Mouse (Mus musculus): ENCODE data around the gene Atp6v1fnb. TPM values are rescaled to one million over a fixed set of nuclear protein-coding genes. Genes with fewer than 3 reads are reported as not detected.

Gene Atp6v1fnb
- not detected in 2 replicates for polyA plus RNA-seq (2012; rRNA removed)

- DNase-seq (ENCODE audit: low read depth, low spot score), result no peak
- 68% methylated on average over 4 of the region's 4 CpGs for WGBS
Observed at GRCm38 (mm10) chr6:29471137-29471536, at the start of gene Atp6v1fnb. Atp6v1fnb (plus strand) TSS chr6:29471437.

DNA sequence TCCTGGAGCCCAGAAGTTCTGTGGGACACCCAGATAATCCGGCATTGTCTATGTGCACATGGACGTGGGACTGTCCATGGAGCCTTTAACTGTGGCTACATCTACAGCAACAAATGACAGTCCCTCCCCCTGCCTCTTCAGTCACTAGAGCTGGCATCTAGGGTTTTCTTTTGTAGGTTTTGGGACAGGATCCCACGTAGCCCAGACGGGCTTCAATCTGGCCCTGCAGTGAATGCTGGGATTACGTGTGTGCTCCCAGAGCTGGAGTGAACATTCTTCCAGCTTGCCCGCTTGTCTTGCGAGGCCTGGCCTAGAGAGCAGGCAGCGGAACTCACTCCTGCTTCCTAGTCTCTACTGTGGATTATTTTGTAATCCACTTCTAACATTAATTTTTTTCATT lies 46.1 kb upstream of the Atp6v1fnb start:
- DNase-seq (ENCODE audit: low read depth, low spot score), result no peak

GRCm38 (mm10) chr6:29426331-29426730 lies 44.9 kb upstream of the Atp6v1fnb start:
- WGBS, result 55% methylated on average over 6 of the region's 6 CpGs
- DNase-seq (ENCODE audit: low read depth, low spot score), result no peak

More for the DNA sequence above, 46.1 kb upstream of the Atp6v1fnb start:
- WGBS, result 89% methylated on average over 8 of the region's 8 CpGs

- DNase-seq (ENCODE audit: low read depth, low spot score), result no peak
- 61% methylated on average over 4 of the region's 4 CpGs for WGBS
Observed at GRCm38 (mm10) chr6:29428171-29428570, 43.1 kb upstream of the Atp6v1fnb start.

GRCm38 (mm10) chr6:29430681-29431420 lies 40.4 kb upstream of the Atp6v1fnb start:
- no peak for DNase-seq (ENCODE audit: low read depth, low spot score)
- 54% methylated on average over 15 of the region's 15 CpGs for WGBS

- DNase-seq (ENCODE audit: low read depth, low spot score), result no peak
- 63% methylated on average over 5 of the region's 5 CpGs for WGBS
Observed at GRCm38 (mm10) chr6:29431473-29431872, 39.8 kb upstream of the Atp6v1fnb start.

GRCm38 (mm10) chr6:29432156-29432555 lies 39.1 kb upstream of the Atp6v1fnb start:
- no peak for DNase-seq (ENCODE audit: low read depth, low spot score)

GRCm38 (mm10) chr6:29432676-29433037 lies 38.6 kb upstream of the Atp6v1fnb start:
- no peak for DNase-seq (ENCODE audit: low read depth, low spot score)

More at GRCm38 (mm10) chr6:29432156-29432555, 39.1 kb upstream of the Atp6v1fnb start:
- 56% methylated on average over 3 of the region's 3 CpGs for WGBS

GRCm38 (mm10) chr6:29433038-29433803 lies 38.0 kb upstream of the Atp6v1fnb start, which contains the start of gene Flnc:
Flnc (plus strand) TSS chr6:29433256.
- WGBS, result 2% methylated on average over 67 of the region's 77 CpGs

GRCm38 (mm10) chr6:29433804-29434795 lies 37.1 kb upstream of the Atp6v1fnb start:
- 11% methylated on average over 27 of the region's 27 CpGs for whole genome bisulfite sequencing
- no peak for DNase-seq (ENCODE audit: low read depth, low spot score)

More at GRCm38 (mm10) chr6:29433038-29433803, 38.0 kb upstream of the Atp6v1fnb start, which contains the start of gene Flnc:
- no peak for DNase-seq (ENCODE audit: low read depth, low spot score)

DNA sequence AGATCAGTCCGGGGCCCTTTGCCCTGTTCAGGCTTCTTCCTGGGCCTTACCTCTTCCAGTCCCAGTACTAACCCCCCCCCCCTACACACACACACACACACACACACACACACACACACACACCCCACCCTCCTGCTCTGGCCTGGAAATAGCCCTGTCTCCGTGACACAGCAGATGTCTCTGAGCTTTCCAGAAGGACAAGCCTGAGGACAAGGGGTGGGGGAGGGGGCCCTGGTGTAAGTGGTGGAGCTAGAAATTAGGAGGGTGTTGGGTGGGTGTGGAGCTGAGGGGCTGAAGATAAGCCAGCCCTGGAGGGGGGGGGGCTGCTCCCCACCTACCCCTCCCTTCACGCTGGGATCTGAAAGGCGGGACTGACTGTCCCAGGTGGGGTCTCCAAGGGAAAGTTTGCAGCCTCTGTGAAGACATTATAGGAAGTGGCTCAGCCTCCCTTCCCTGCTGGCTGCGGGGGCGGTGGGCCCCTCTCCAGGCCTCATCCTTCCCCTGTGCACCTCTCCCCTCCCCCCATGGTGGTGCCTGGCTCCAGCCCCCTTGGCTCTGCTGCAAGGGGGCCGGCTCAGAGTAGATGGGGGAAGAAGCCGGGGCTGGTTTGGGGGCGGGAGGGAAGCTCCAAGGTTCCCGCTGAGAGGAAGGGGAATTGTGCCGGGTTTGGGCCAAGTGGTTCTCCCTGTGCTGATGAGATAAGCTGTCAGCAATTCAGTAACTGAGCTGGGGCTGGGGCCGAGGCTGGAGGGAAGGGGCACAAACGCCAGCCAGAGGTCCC lies 36.1 kb upstream of the Atp6v1fnb start:
- no peak for DNase-seq (ENCODE audit: low read depth, low spot score)
- WGBS, result 11% methylated on average over 13 of the region's 13 CpGs

GRCm38 (mm10) chr6:29435940-29436451 lies 35.2 kb upstream of the Atp6v1fnb start:
- no peak for DNase-seq (ENCODE audit: low read depth, low spot score)
- 37% methylated on average over 6 of the region's 6 CpGs for WGBS

GRCm38 (mm10) chr6:29436461-29436934 lies 34.7 kb upstream of the Atp6v1fnb start:
- no peak for DNase-seq (ENCODE audit: low read depth, low spot score)
- 17% methylated on average over 11 of the region's 11 CpGs for WGBS

DNA sequence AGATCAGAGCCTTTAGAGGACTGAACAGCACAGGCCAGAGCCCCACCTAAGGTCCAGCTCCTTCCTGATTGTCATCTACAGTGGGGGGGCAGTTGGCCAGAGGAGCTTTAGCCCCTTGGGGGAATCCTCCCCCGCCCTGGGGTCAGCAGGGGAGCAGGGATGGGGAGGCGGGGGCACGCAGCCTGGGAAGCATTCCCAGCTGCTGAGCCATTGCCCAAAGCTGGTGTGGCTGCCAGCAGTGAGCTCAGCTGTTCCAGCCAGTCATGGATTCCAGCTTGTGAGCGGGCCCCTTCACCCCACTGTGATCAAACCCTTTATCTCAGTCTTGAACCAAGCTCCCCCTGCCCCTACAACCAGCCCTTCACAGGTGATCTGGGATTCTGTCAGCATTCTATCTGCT lies 32.0 kb upstream of the Atp6v1fnb start:
- DNase-seq (ENCODE audit: low read depth, low spot score), result no peak
- 71% methylated on average over 4 of the region's 4 CpGs for WGBS

GRCm38 (mm10) chr6:29439789-29440188 lies 31.4 kb upstream of the Atp6v1fnb start:
- whole genome bisulfite sequencing, result 92% methylated on average over 6 of the region's 6 CpGs
- no peak for DNase-seq (ENCODE audit: low read depth, low spot score)

GRCm38 (mm10) chr6:29444773-29445172 lies 26.5 kb upstream of the Atp6v1fnb start:
- no peak for DNase-seq (ENCODE audit: low read depth, low spot score)
- 62% methylated on average over 11 of the region's 11 CpGs for WGBS

DNA sequence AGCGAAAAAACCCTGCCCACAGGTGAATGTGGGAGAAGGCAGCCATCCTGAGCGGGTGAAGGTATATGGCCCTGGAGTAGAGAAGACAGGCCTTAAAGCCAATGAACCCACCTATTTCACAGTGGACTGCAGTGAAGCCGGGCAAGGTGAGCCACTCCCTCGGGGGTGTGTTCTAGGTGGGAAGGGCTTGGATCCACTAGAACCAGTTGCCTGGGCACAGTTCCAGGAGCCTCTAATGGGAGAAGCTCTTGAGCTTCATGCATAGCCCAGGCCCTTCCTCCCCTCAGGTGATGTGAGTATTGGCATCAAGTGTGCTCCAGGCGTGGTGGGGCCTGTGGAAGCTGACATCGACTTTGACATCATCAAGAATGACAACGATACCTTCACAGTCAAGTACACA lies 25.9 kb upstream of the Atp6v1fnb start:
- no peak for DNase-seq (ENCODE audit: low read depth, low spot score)
- 64% methylated on average over 7 of the region's 7 CpGs for WGBS

- DNase-seq (ENCODE audit: low read depth, low spot score), result no peak
- 32% methylated on average over 4 of the region's 4 CpGs for WGBS
Observed at GRCm38 (mm10) chr6:29449858-29450257, 21.4 kb upstream of the Atp6v1fnb start.

DNA sequence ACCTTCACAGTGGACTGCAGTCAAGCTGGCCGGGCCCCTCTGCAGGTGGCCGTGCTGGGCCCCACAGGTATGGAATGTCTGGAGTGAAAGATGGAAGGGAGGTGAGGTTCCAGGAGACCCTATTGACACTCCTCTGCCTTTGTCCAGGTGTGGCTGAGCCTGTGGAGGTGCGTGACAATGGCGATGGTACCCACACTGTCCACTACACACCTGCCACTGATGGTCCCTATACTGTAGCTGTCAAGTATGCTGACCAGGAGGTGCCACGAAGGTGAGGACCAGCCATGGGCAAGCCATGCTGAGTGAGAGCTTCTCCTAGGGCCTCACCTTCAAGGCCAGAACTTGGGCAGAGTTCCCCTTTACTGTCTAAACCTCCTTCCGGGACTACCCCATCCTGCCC lies 20.6 kb upstream of the Atp6v1fnb start:
- WGBS, result 90% methylated on average over 6 of the region's 6 CpGs
- DNase-seq (ENCODE audit: low read depth, low spot score), result no peak
